Mouse (Mus musculus) limb, embryonic 13.5 days (tissue): ENCODE measurements around the gene Grik2. TPM values are rescaled to one million over a fixed set of nuclear protein-coding genes. Genes with fewer than 3 reads are reported as not detected.

Experiments
- ATAC-seq: fragments of 200-750 bp; cut with Nextera tagmentation; 2 replicates; pipeline ENCODE4 v1.8.0; 2017; ENCODE audit warnings: low read depth, moderate number of reproducible peaks, moderate TSS enrichment; ENCODE audit not compliant: low FRiP score
- H3K27ac ChIP-seq: fragments of 300-500 bp; sonication (generic); 2 replicates; pipeline ENCODE4 v1.5.1; 2015; ENCODE audit warnings: inconsistent platforms, mild to moderate bottlenecking, moderate library complexity
- H3K27me3 ChIP-seq: fragments of 300-500 bp; sonication (generic); 2 replicates; pipeline ENCODE4 v1.6.1; 2015; ENCODE audit warnings: mild to moderate bottlenecking, inconsistent platforms
- H3K36me3 ChIP-seq: fragments of 300-500 bp; sonication (generic); 2 replicates; pipeline ENCODE4 v1.6.1; 2015; ENCODE audit warnings: inconsistent platforms, mild to moderate bottlenecking, moderate library complexity
- H3K4me1 ChIP-seq: fragments of 300-500 bp; sonication (generic); 2 replicates; pipeline ENCODE4 v1.6.1; 2015; ENCODE audit warnings: inconsistent platforms
- H3K4me2 ChIP-seq: fragments of 300-500 bp; sonication (generic); replicated peaks from 2 replicates; pipeline ENCODE4 v1.6.1; 2015; ENCODE audit warnings: inconsistent platforms, mild to moderate bottlenecking, moderate library complexity
- H3K4me3 ChIP-seq: fragments of 300-500 bp; sonication (generic); 2 replicates; pipeline ENCODE4 v1.5.1; 2015; ENCODE audit warnings: moderate library complexity, mild to moderate bottlenecking, inconsistent platforms
- H3K9ac ChIP-seq: fragments of 300-500 bp; sonication (generic); 2 replicates; pipeline ENCODE4 v1.6.1; 2015; ENCODE audit warnings: mild to moderate bottlenecking, inconsistent platforms
- H3K9me3 ChIP-seq: fragments of 300-500 bp; sonication (generic); 2 replicates; pipeline ENCODE4 v1.6.1; 2016; ENCODE audit warnings: inconsistent platforms
- polyA plus RNA-seq: library from polyadenylated mRNA; unstranded; fragments of >200 nt; fragmentation: Nextera tagmentation; extraction: Ambion mirVana; gene quantifications from 2 replicates; pipeline ENCODE4 v1.2.1, GENCODE M21; 2015

Grik2 gene
- polyA plus RNA-seq, 1 experiment from 2014 or later, result 3.1 TPM

DNA sequence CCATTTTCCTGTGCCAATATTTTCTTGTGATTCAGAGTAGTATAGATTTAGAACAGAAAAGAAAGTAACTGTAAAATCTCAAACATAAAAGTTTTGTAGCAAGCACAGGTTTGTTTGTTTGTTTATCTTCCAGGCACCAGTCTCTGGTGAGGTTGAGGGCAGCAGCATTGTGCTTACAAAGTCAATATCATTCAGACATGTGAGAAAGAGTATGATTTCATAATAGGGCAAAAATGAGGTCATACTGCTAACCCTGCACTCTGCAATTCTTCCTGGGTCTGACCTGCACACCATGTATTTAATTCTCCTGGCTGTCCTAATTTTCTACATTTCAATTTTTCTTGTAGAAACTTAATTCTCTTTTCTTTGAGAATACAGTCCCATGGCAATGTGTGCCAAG, 739.2 kb downstream of the Grik2 start:
- no peak for ATAC-seq
- Histone ChIP-seq H3K9me3 (no peaks in the 10 kb centered on the region), H3K36me3 (no peaks in the 10 kb centered on the region), H3K27ac (no peak overlapping the region), H3K4me1 (no peaks in the 10 kb centered on the region), H3K27me3 (no peaks in the 10 kb centered on the region), H3K4me3 (no peak overlapping the region), H3K4me2 (no peak overlapping the region), H3K9ac (no peak overlapping the region)
